Comparison of ENCODE assay signal across 28 mouse cellular contexts in genomic region chr1:131616131-131616530, GRCm38 (mm10). TPM values are rescaled to one million over a fixed set of nuclear protein-coding genes. Genes with fewer than 3 reads are reported as not detected.
"Had no signal": no experiment of that assay in that cellular context is flagged by ENCODE, and none has a peak within 500 bp of the region (broad histone marks: within the 10 kb centered on the region; RNA-seq: fewer than 3 reads in every experiment).

No protein-coding gene starts in this region.

- H3K4me3 ChIP-seq: kidney, embryonic 15.5 days; lung, embryonic 15.5 days; megakaryocyte, embryonic 14.5 days; midbrain, embryonic 10.5 days; midbrain, embryonic 13.5 days; myocyte; neural tube, embryonic 13.5 days had no signal

- H3K9ac ChIP-seq: kidney, embryonic 15.5 days; lung, embryonic 15.5 days; midbrain, embryonic 13.5 days; neural tube, embryonic 13.5 days had no signal

- H3K9me3 ChIP-seq: kidney, embryonic 15.5 days; lung, embryonic 15.5 days; midbrain, embryonic 10.5 days; neural tube, embryonic 13.5 days had no signal

- H3K27ac ChIP-seq: kidney, embryonic 15.5 days; lung, embryonic 15.5 days; midbrain, embryonic 10.5 days; midbrain, embryonic 13.5 days; neural tube, embryonic 13.5 days had no signal

- H3K4me2 ChIP-seq: kidney, embryonic 15.5 days; lung, embryonic 15.5 days; midbrain, embryonic 13.5 days; neural tube, embryonic 13.5 days had no signal

- ATAC-seq: intestine, postnatal 0 days; midbrain, embryonic 13.5 days; midbrain, embryonic 16.5 days had no signal

- H3K36me3 ChIP-seq: kidney, embryonic 15.5 days; lung, embryonic 15.5 days; midbrain, embryonic 10.5 days; midbrain, embryonic 13.5 days; neural tube, embryonic 13.5 days had no signal

- H3K4me1 ChIP-seq: kidney, embryonic 15.5 days; lung, embryonic 15.5 days; midbrain, embryonic 13.5 days; neural tube, embryonic 13.5 days had no signal

- DNase-seq: kidney, adult 2 months; kidney, postnatal 10 days; kidney, postnatal 36 days; lung, adult 18-20 months; lung, postnatal 10 days; lung, postnatal 36 days; retina, postnatal 1 day; thymus, adult 18-20 months; thymus, postnatal 36 days had no signal

- H3K27me3 ChIP-seq: kidney, embryonic 15.5 days; lung, embryonic 15.5 days; midbrain, embryonic 13.5 days; neural tube, embryonic 13.5 days had no signal

RNA-seq across cellular contexts. Expression of gene Avpr1b, which starts 17.1 kb away (rescaled TPM):
- total RNA-seq: left cerebral cortex, adult 8-10 months; left cerebral cortex, postnatal 25 days; monocyte, adult 5-6 weeks; neutrophil, adult 5-6 weeks had no signal
- polyA plus RNA-seq: intestine, postnatal 0 days; kidney, adult 2 months; kidney, embryonic 15.5 days; limb, embryonic 11.5 days; limb, embryonic 14.5 days; lung, embryonic 15.5 days; midbrain, embryonic 10.5 days; midbrain, embryonic 13.5 days; midbrain, embryonic 16.5 days; myocyte; neural tube, embryonic 13.5 days; spleen, adult 2 months; testis, adult 2 months; urinary bladder, adult 2 months had no signal

RNA-seq across cellular contexts. Expression of gene Ctse, which starts 22.0 kb away (rescaled TPM):
- total RNA-seq: layer of hippocampus, postnatal 14 days; left cerebral cortex, postnatal 25 days had no signal
- polyA plus RNA-seq: midbrain, embryonic 10.5 days; midbrain, embryonic 13.5 days; midbrain, embryonic 16.5 days; myocyte; neural tube, embryonic 13.5 days had no signal
